Mouse (Mus musculus) left cerebral cortex, adult 2 months (tissue): ENCODE measurements around the gene Slc26a9. TPM values are rescaled to one million over a fixed set of nuclear protein-coding genes. Genes with fewer than 3 reads are reported as not detected.
"Not testable (repeated sequence)": the region's sequence is repeated elsewhere in the genome, so short reads cannot be mapped to it uniquely, and the experiment has no call there.

Experiments
- DNase-seq, 2 experiments: peaks; one replicate each; pipeline ENCODE4 v3.0.0; 2021 to 2022; ENCODE audit warnings: low spot score in 2 of 2, mixed read lengths in 1 of 2; ENCODE audit errors: extremely low spot score in 1 of 2
- H3K27ac ChIP-seq: fragments of 200-600 bp; 2 replicates; pipeline ENCODE4 v1.8.1; 2022
- H3K4me3 ChIP-seq: fragments of 200-600 bp; 2 replicates; pipeline ENCODE4 v1.8.1; 2022
- CTCF ChIP-seq: fragments of 200-600 bp; IDR thresholded peaks from 2 replicates; pipeline ENCODE4 v1.8.1; 2022; ENCODE audit warnings: antibody characterized with exemption, mild to moderate bottlenecking, moderate library complexity
- intact Hi-C: fragments of 180-260 bp; cut with DNase I; formaldehyde crosslinking; loops from one replicate; pipeline ENCODE4 v1.15.1; 2025
- total RNA-seq, 2 experiments: library from RNA; stranded (reverse); gene quantifications; 2 replicates each; pipeline ENCODE4 v1.2.3; 2021

Slc26a9 gene
- total RNA-seq, 2 experiments from 2014 or later, result 0.09 TPM; not detected in 1

DNA sequence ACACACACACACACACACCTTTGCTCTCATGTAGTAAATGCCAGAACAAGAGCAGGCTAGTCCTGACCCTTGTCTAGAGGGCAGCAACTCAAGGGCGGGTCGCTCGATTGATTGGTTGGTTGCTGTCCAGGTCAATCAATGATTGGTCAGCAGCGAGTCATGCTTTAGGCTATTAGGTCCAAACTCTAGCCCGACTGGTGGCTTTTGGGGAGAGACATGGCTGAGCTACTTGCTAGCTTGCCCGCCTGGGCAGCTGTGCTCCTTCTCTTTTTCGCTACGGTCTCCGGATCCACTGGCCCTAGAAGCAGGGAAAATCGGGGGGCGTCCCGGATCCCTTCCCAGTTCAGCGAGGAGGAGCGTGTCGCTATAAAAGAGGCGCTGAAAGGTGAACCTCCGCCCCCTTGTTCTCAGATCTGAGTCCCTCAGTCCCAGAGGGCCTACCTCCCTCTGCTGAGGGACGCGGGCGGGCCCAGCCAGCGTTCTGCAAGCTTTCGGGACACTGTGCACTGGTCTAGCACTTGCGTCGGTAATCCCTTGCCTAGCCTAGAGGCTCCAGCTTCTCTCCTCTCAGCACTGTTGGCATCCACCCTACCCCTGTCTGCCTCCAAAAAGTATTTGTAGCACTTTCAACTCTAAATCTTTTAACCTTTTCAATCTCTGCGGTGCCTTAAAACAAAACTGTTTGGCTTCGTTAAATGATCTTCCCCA lies 53.5 kb downstream of the Slc26a9 start, which contains the start of gene Pm20d1:
Gene Pm20d1 (plus strand): TSS at position 180 of the 708 bp plus-strand sequence.
- peak within 1 kb of the TSS; percentile 23; the same call in 1 of the 2 replicates for H3K4me3 ChIP-seq
- intact Hi-C loops, result no loop called here
- TF ChIP-seq CTCF, result no peak
- no peak within 1 kb of the TSS for H3K27ac ChIP-seq
- DNase-seq, result no peak

DNA sequence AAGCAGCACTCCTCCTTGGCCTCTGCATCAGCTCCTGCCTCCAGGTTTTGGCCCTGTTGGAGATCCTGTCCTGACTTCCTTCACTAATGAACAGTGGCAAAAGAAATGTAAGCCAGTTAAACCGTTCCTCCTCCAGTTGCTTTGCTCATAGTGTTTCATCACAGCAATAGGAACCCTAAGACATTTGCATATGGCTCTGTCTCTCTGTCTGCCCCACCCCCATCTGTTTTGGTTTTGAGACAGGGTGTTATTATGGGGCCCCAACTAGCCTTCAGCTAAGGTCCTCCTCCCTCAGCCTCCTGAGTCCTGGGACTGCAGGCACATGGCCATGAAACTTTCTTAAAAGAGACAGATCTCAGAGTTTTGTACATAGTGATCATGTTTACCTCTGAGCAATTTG lies 56.2 kb downstream of the Slc26a9 start:
- no peak overlapping the region for H3K4me3 ChIP-seq
- TF ChIP-seq CTCF, result no peak
- DNase-seq, result no peak
- intact Hi-C loops, result no loop called here
- no peak overlapping the region for H3K27ac ChIP-seq

DNA sequence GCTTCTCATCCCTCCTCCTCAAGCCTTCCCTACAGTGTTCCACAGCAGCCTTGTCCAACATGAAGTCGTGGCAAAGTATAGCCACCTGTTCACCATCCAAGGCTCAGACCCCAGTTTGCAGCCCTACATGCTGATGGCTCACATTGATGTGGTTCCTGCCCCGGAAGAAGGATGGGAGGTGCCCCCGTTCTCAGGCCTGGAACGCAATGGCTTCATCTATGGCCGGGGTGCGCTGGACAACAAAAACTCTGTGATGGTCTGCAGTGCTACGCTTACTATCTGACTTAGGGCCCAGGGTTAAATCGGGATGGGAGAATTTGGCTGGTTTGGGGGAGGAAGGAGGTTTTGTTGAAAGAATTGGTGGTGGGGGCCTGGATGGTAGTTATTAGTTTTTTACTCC lies 57.2 kb downstream of the Slc26a9 start:
- intact Hi-C loops, result no loop called here
- Histone ChIP-seq H3K27ac (no peak overlapping the region), H3K4me3 (no peak overlapping the region)
- DNase-seq, result no peak
- TF ChIP-seq CTCF, result no peak

DNA sequence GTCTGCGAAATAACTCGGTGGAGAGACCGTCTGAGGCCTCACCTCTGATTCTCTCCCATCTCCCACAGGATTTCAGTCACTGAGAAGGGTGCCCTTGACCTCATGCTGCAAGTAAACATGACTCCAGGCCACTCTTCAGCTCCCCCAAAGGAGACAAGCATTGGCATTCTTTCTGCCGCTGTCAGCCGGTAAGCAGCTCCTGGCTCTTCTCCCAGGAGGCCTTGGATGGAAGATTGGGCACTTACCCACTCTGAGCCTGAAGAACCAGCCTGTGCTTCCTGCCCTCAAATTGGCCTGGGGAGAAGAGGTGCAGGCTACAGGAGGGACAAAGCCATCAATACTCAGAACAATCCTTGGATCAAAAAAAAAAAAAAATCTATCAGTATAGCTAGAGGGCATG lies 58.8 kb downstream of the Slc26a9 start:
- TF ChIP-seq CTCF, result no peak
- no peak overlapping the region for H3K27ac ChIP-seq
- H3K4me3 ChIP-seq, result no peak overlapping the region
- DNase-seq, result no peak
- intact Hi-C loops, result no loop called here

DNA sequence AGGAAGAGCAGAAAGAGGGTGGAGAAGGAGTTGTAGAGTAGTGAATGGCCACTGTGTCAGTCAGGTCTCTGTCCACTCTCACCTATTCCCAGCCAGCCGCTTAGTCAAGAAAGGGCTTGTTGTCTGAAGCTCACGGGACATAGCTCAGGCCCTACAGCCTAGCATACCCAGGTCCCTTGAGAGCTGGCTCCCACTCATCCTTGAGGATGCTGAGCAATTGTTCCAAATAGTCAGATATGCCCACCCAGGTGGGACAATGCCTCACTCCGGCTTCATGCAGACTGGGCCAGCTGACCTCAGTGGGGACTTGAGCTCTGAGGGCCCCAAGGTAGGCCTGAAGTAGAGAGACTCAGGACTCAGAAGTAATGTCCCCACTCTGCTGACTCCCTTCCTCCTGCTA lies 60.3 kb downstream of the Slc26a9 start:
- no peak overlapping the region for H3K27ac ChIP-seq
- no peak overlapping the region for H3K4me3 ChIP-seq
- TF ChIP-seq CTCF, result no peak
- intact Hi-C loops, result no loop called here
- no peak for DNase-seq

DNA sequence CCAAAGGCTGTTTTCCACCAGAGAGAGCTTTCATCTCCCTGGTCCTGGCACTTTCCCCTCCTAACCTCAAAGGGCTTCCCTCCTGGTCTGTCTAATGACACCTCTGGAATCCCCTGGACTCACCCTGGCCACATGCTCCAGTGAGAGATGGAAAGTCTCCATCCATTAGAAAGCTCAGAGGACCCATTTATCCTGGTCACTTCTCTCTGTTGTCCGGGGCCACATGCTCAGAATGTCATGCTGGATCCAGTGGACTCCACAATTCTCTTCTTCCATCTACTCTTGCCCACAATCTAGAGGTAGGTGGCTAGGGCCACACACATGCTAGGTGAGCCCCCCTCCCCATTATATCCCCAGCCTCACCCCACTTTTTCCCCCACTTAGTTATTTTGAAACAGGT lies 65.2 kb downstream of the Slc26a9 start:
- no peak overlapping the region for H3K27ac ChIP-seq
- no peak overlapping the region for H3K4me3 ChIP-seq
- TF ChIP-seq CTCF, result no peak
- DNase-seq, result no peak
- intact Hi-C loops, result no loop called here

DNA sequence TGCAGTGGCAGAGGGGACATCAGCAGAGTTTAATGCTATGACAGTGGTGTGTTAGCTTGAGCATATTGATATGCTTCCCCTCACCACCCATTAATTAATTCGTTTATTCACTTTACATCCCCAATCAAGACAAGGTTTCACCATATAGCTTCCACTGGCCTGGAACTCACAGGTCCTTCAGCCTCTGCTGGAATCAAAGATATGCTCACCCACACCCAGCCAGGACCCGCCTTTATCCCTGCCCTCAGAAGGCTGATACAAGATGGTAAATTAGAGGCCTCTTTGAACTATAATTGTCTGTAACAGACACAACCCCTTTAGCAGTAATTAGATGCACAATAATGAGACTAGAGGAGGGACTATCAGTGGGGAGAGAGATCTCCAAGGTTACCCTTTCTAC lies 65.8 kb downstream of the Slc26a9 start:
- no peak for DNase-seq
- Histone ChIP-seq H3K27ac (no peak overlapping the region), H3K4me3 (no peak overlapping the region)
- intact Hi-C loops, result no loop called here
- no peak for TF ChIP-seq CTCF

DNA sequence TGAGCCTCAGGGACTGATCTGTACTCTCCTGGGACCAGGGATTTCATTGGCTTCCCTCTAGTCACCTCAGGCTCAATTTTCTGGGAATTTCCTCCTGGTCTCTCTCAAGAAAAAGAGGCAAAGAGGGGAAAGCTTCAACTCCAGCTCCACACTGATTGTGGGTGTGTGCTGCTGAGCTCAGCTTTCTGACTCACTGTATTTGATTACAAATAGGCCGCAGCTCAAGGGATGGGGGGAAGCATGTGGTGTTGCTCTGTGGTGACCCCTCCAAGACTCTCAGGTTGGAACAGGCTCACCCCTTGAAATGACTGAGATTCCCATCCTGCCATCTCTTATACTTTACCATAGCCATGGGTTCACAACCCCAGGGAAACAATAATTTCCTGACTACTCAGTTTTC lies 67.6 kb downstream of the Slc26a9 start:
- intact Hi-C loops, result no loop called here
- DNase-seq, result no peak
- Histone ChIP-seq H3K27ac (no peak overlapping the region), H3K4me3 (no peak overlapping the region)
- no peak for TF ChIP-seq CTCF

DNA sequence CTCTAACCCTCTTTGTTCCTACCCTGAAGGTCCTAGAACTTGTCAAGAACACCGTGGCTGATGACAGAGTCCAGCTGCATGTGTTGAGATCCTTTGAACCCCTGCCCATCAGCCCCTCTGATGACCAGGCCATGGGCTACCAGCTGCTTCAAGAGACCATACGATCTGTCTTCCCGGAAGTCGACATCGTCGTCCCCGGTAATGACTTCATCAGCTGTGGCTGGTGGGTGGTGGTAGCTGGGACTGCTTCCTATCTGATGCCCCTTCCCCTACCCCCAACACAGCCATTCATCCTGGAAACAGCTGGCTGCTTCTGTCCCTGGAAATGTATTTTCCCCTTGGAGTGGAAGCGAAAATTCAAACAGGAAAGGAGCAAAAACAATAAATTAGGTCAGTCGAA lies 68.2 kb downstream of the Slc26a9 start:
- intact Hi-C loops, result no loop called here
- no peak for DNase-seq
- Histone ChIP-seq H3K4me3 (no peak overlapping the region), H3K27ac (no peak overlapping the region)
- no peak for TF ChIP-seq CTCF

DNA sequence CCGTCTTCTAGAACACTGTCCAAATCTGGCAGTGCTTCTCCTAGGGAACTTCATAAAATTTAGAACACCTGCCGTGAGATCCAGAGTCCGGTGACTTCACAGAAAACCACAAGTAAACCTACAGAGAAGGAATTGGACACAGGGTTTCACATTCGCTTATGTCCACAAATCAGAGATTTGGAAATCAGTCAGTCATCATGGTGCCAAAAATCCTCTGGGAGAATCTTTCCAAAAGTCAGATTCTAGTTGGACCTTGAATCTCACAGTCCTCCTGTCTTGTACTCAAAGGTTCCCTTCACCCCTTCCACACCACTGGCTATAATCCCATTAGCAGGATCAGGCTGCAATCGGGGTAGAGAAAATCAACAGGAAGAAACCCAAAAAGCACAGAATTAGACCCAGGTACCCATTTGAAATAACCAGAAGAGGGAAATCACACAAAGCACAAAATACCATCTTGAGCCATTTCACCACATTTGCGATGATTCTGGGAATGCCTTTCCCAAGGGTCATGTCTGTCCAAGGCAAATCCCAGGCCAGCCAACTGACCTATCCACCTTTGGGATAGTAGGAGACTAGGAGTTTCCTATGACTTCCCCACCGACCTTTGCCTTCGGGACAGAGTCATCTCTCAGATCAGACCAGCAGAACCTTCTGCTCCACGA lies 68.9 kb downstream of the Slc26a9 start:
- no peak for DNase-seq
- TF ChIP-seq CTCF, result no peak
- Histone ChIP-seq H3K27ac (no peak overlapping the region), H3K4me3 (no peak overlapping the region)
- intact Hi-C loops, result no loop called here

DNA sequence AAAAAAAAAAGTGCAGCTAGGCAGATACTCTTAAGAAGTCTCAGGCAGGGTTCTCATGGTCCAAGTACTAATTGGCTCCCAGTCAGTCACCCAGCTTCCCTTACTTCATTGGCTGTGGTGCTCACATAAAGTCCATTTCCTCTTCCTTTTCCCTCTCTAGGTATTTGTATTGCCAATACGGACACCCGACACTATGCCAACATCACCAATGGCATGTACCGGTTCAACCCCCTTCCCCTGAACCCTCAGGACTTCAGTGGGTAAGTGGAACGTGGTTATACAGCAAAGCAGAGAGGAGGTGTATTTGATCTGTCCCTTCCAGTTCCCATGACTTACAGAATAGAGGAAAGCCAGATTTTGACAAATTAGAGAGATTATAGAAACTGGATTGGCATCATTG lies 69.9 kb downstream of the Slc26a9 start:
- intact Hi-C loops, result no loop called here
- TF ChIP-seq CTCF, result no peak
- H3K4me3 ChIP-seq, result no peak overlapping the region
- no peak for DNase-seq
- H3K27ac ChIP-seq, result no peak overlapping the region

DNA sequence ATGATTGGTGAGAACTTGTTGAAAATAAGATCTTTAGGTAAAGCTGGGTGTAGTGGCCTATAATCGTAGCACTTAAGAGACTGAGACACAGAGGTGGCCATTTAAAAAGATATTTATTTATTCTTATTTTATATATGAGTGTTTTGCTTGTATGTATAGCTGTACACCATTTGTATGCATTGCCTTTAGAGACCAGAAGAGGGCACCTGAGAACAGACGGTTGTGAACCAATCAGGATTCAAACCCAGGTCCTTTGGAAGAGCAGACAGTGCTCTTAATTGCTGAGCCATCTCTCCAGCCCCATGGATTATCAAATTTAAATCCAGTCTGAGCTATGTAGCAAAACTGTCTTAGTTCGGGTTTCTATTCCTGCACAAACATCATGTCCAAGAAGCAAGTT lies 70.4 kb downstream of the Slc26a9 start:
- Histone ChIP-seq H3K4me3 (no peak overlapping the region), H3K27ac (no peak overlapping the region)
- peak; percentile 20 for TF ChIP-seq CTCF
- intact Hi-C loops, result no loop called here
- DNase-seq, result no peak

DNA sequence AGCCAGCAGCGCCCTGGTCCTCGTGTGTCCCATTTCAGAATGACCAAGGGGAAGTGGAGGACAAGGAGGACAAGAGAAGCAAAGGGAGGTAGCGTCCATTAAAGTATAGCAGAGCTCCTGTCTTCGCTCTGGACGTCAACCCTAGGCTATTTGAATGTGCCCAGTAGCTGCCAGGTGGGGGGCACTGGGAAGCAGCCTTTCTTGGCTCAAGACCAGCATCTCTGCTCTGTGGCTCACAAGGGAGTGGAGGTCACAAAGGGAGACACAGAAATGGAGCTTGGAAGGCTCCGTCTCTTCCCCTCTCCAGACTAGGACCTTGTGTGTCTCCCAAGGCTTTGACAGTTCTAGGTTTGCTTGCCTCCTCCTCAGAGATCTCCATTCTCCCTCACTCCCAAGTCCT lies 73.1 kb downstream of the Slc26a9 start:
- no peak overlapping the region for H3K4me3 ChIP-seq
- intact Hi-C loops, result no loop called here
- no peak for DNase-seq
- no peak for TF ChIP-seq CTCF
- no peak overlapping the region for H3K27ac ChIP-seq

DNA sequence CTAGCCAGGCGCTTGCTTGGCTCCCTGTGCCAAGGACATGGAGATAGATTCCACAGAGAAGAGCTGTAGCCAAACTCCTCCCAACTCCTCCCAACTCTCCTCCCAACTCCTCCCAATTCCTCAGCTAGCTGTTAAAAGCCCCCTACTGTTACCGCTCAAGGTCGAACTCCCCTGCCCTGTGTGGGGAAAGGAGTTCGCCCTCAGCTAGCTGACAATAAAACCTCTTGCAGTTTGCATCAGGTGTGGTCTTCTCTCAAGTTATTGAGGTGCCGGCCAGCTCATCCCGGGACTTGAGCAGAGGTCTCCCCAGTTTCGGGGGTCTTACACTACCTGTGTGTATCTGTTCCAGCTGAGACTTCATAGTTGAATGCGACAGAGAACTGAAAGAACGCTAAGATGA lies 76.5 kb downstream of the Slc26a9 start:
- H3K4me3 ChIP-seq, intact Hi-C loops, DNase-seq: not testable (repeated sequence)
- peak overlapping the region; percentile 32; the same call in 1 of the 2 replicates for H3K27ac ChIP-seq
